Mouse (Mus musculus): ENCODE measurements at regions not wholly inside any gene's neighbourhood (a gene's known extent, or its start where the extent isn't known, plus 50 kb on each side); places are given as distances from the start of the nearest gene placed in this dataset.
A peak's percentile ranks its signal among the peaks of the same experiment; 100 is the strongest.

DNA sequence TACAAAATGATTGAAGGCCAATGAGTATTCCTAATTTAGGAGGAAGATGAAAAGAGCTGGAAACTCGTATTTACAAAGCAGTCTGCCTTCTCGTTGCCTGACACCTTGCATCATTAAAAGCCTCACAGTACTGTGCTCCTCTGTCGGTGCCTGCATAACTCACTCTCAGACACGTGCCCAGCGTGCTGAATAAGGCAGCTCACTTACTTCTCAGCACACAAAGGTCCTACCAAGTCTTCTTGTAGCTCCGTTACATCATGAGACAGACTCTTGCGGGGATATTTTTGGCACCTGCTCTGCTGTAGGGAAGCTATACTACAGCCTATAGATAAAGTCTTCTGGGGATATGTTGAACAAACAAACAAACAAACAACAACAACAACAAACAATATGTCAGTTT lies 400.0 kb upstream of the Atp11b start:
- intact Hi-C loops (cut with DNase I), result no loop called here
- DNase-seq, result no peak

DNA sequence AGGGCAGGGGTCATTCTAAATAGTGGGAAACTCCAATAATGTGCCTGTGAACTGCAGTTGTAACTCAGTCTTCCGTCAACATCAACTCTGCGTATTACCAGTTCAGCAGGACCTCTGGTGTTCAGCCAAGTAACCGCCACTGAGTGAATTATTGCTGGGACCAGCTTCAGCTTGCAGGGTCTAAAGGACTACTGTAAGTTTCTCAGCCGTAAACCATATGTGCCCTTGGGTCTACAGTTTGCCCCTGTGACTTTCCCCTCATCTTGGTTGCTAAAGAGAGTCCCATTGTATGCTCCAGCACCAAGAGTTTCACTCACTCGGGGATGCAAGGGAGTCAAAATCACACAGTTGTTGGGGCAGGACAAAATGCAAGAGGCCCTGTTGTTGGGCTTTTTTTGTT lies 399.6 kb upstream of the Atp11b start:
- no peak for DNase-seq
- intact Hi-C loops (cut with DNase I), result no loop called here

DNA sequence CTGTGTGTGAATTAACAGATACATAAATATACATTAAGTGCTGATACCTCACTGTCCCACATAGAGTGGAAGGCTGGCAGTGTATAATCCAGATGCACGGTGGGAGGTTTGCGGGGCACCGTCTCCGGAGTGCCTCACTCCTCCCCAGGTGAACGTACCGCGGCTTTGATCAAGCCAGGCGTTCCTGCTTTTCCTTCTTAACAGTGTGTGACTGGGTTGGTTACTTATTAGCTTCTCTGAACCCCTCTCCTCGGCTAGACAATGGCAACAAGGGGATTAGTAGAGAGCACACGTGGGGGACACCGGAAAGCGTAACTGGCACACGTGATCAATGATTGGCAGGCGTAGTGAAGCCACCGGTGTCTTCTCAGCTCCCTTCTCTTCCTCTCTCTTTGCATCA lies 396.8 kb upstream of the Atp11b start:
- intact Hi-C loops (cut with DNase I), result no loop called here
- DNase-seq, result no peak

- DNase-seq, result no peak
- intact Hi-C loops (cut with DNase I), result no loop called here
These were observed 395.4 kb upstream of the Atp11b start for GRCm38 (mm10) chr3:35358541-35358940.

- intact Hi-C loops (cut with DNase I), result no loop called here
- no peak for DNase-seq
These were observed 394.6 kb upstream of the Atp11b start for GRCm38 (mm10) chr3:35359288-35359687.

DNA sequence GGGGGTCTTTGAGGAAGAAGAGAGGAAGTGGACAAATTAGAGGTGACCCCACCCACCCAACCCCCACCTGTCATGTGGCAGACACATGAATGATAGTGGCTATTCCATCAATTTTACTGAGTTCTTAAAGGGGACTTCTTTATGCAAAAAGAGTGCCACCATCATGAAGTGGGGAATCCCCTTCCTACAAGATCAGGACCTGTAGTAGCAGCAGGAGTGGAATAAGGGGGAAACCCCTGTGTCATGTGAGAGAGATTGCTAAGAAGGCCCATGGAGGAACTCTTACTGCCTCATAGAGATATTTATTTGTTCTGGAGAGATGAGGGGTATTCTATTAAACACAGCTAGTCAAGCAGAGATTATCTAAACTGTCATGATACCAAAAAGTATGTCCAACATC lies 393.4 kb upstream of the Atp11b start:
- DNase-seq, result no peak
- intact Hi-C loops (cut with DNase I), result no loop called here

DNA sequence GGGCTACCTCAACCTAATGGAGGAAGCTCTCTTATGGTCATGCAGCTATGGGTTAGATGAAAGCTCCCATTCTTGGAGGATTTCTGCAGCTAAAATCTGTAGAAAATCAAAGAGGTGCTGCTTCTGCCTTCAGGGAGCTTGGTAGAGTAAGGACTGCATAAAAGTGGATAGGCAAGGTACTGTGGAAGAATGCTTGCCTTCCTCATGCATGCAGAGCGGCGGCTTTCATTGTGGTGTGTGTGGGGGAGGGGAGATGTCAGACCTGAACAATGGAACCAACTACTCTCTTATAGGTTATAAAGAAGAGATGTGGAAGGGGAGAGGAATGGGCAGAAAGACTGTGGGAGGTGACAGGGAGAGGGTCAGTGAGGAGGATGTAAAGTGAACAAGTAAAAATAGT lies 392.8 kb upstream of the Atp11b start:
- intact Hi-C loops (cut with DNase I), result no loop called here
- no peak for DNase-seq

GRCm38 (mm10) chr3:35365431-35365830 lies 388.5 kb upstream of the Atp11b start:
- no peak for DNase-seq
- intact Hi-C loops (cut with DNase I), result no loop called here

DNA sequence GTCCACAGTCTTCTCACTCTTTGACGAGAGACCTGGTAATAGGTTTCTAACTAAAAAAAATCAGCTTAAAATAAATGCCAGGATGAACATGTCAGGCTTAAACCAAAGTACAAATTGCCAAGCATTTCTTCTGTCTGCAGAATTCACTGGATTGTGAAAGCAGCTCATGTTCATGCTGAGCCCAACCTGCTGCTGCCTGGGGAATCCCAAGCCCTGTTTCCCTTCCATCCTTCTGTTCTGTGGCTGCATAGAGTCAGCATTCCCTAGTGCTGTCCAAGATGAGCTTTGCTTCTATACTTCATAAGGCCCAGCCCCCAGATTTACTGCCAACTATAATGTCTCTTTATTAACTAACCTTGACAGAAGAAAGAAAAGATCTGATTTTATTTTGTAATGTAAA lies 381.6 kb upstream of the Atp11b start:
- intact Hi-C loops (cut with DNase I), result no loop called here
- DNase-seq, result no peak

DNA sequence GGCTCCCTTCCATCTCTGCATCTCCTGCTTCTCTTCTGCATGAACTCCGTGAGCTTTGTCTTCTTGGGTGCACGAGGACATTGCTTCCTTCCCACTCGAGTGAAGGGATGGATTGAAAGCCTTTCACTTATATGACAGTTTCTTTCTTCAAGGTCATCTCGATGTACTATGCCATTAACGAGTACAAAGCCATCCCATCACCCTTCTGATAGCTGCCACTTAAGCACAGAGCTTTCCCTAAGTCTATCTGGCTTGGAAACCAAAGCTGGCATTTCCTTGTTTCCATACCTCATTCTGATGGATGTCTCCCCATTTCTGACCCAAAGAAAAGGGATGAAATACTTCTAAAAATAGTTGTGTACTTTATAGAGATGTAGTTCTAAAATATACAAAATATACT lies 366.5 kb upstream of the Atp11b start:
- no peak for DNase-seq
- intact Hi-C loops (cut with DNase I), result no loop called here

- intact Hi-C loops (cut with DNase I), result no loop called here
- DNase-seq, result no peak
These were observed 361.2 kb upstream of the Atp11b start for GRCm38 (mm10) chr3:35392657-35393056.

- intact Hi-C loops (cut with DNase I), result no loop called here
- no peak for DNase-seq
These were observed 353.7 kb upstream of the Atp11b start for GRCm38 (mm10) chr3:35400213-35400612.

DNA sequence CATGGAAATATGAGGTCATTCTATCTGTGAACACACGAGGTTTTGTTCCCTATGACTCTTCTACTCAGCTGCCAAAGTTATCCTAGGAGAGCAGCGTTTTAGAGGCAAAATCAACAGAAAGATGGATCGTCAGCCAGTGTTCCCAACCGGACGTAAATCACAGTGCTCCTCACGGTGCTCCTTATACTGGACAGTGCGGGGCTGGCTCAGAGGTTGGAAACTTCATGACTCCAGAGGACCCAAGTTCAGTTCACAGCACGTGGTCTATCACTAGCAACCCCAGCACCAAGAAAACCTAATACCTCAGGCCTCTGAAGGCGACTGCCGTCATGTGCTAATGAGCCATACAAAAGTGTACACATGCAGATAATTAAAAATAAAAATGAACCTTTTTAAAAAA lies 351.2 kb upstream of the Atp11b start:
- DNase-seq, result no peak
- intact Hi-C loops (cut with DNase I), result no loop called here

DNA sequence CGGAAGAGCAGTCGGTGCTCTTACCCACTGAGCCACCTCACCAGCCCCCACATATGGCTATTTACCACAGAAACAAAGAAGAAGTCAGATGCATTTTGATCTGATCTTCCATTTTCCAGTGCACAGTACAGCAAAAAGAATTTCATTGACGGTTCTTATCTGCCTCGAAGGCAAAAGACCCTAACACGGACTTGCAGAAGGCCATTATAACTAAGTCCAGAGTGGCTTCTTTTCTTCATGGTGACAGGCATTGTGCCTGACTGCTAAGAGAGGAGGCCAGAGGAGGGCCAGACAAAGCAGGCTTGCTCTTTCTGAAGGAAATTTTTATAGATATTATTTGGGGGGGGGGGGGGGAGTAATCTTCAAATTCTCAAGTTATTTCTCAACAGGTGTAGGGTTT lies 350.0 kb upstream of the Atp11b start:
- DNase-seq, result no peak
- intact Hi-C loops (cut with DNase I), result no loop called here

GRCm38 (mm10) chr3:35404492-35405390 lies 349.2 kb upstream of the Atp11b start:
- intact Hi-C loops (cut with DNase I), result no loop called here
- DNase-seq, result no peak

DNA sequence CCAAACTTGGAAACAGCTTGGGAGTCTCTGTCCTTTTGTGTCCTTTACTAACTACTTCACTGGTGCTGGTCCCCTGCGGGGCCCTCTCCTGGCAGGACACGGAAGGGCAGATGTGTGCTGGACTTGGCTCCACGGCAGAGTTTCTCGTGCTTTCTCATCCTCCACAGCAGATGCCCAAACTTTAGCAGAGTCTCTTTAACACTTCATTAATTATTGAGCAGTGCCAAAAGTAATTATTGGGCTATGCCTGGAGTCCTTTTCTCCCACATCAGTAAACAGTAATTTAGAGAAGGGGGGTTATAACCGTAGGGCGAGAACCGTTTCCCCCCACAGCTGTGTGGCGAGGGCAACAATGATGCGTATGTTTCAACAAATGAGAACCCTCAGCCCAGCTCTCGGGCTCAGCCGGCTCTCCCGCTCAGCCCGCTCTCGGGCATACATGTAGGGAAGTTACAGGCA lies 348.3 kb upstream of the Atp11b start:
- intact Hi-C loops (cut with DNase I), result no loop called here
- DNase-seq, result peak; percentile 23 to 34

- intact Hi-C loops (cut with DNase I), result no loop called here
- DNase-seq, result no peak
These were observed 316.2 kb upstream of the Atp11b start for GRCm38 (mm10) chr3:35437687-35438086.

GRCm38 (mm10) chr3:35462858-35463257 lies 291.0 kb upstream of the Atp11b start:
- intact Hi-C loops (cut with DNase I), result no loop called here
- DNase-seq, result no peak

- intact Hi-C loops (cut with DNase I), result no loop called here
- DNase-seq, result no peak
These were observed 289.5 kb upstream of the Atp11b start for GRCm38 (mm10) chr3:35464212-35464911.

- intact Hi-C loops (cut with DNase I), result no loop called here
- no peak for DNase-seq
These were observed 287.9 kb upstream of the Atp11b start for GRCm38 (mm10) chr3:35465956-35466355.

DNA sequence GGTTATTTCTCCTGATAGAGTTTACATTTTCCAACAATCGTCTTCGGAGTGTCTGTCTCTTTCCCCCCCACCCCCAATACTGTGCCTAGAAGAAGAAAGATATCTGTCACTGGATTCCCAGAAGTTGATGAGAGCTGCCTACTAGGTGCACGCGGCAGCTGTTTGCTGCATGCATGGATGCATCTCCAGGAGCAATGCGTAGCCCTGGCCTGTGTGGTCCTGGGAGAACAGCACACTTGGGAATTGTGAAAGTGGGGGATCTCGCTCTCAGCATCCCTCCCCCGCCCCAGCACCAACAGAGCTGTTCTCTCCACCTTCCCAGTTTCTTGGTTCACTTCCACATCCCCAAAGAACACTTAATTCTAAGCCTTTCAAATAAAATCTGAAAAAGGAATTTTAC lies 280.6 kb upstream of the Atp11b start:
- intact Hi-C loops (cut with DNase I), result no loop called here
- no peak for DNase-seq

- intact Hi-C loops (cut with DNase I), result no loop called here
These were observed 279.5 kb upstream of the Atp11b start for GRCm38 (mm10) chr3:35474361-35474760.

More at GRCm38 (mm10) chr3:35474361-35474760, 279.5 kb upstream of the Atp11b start:
- no peak for DNase-seq
